9 mouse cellular contexts compared by ENCODE assay signal in the genomic region with DNA sequence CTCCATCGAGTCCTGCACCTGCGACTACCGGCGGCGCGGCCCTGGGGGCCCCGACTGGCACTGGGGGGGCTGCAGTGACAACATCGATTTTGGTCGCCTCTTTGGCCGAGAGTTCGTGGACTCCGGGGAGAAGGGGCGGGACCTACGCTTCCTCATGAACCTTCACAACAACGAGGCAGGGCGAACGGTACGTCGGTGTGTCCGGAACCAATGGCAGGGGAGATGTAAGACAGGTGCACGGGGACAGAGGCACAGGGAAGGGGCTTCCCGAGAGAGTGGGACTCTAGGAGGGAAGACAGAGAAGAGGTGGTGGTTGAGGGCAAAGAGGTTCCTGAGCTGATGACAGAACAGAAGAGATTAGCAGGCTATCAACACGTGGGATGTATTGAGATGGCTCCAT. TPM values are rescaled to one million over a fixed set of nuclear protein-coding genes. Genes with fewer than 3 reads are reported as not detected.
DNase-seq lines count a peak whose midpoint lies in the region; ATAC-seq and TF ChIP-seq lines count a peak whose summit lies in the region.
"Had no signal": no experiment of that assay in that cellular context is flagged by ENCODE, and none has a peak within 500 bp of the region (broad histone marks: within the 10 kb centered on the region; RNA-seq: fewer than 3 reads in every experiment).

No protein-coding gene starts in this region.

- peak overlapping the region; percentile 0; the same call in 1 of the 2 replicates for H3K4me3 ChIP-seq in kidney, embryonic 15.5 days (replicated peaks)
- H3K4me3 ChIP-seq in kidney, adult 2 months (ENCODE audit: insufficient read depth, low read depth, low read length): no peak overlapping the region
- H3K4me3 ChIP-seq in brown adipose tissue, adult 24 weeks (ENCODE audit: insufficient read depth, low read depth, low read length): 0 out of 2 replicates have a peak overlapping the region, but pooled peaks have one; percentile 7
- H3K4me3 ChIP-seq in hindbrain, embryonic 12.5 days: peak overlapping the region; percentile 9; the same call in 1 of the 2 replicates

- no peaks in the 10 kb centered on the region for H3K36me3 ChIP-seq in kidney, embryonic 15.5 days
- H3K36me3 ChIP-seq in kidney, adult 2 months (ENCODE audit: control insufficient read depth, insufficient read depth, low read length): no peaks in the 10 kb centered on the region
- no peaks in the 10 kb centered on the region for H3K36me3 ChIP-seq in hindbrain, embryonic 12.5 days

- no peak for ATAC-seq in kidney, embryonic 15.5 days (replicated peaks; ENCODE audit: low FRiP score)
- no peak for ATAC-seq in hindbrain, embryonic 12.5 days (ENCODE audit: low FRiP score)

- H3K9me3 ChIP-seq in kidney, embryonic 15.5 days (replicated peaks): no peaks in the 10 kb centered on the region
- no peaks in the 10 kb centered on the region for H3K9me3 ChIP-seq in hindbrain, embryonic 12.5 days (replicated peaks)

- H3K4me2 ChIP-seq in kidney, embryonic 15.5 days: peak overlapping the region; percentile 48; the same call in 1 of the 2 replicates
- H3K4me2 ChIP-seq in hindbrain, embryonic 12.5 days (replicated peaks): 0 out of 2 replicates have a peak overlapping the region, but pooled peaks have one; percentile 11

- TF ChIP-seq CTCF in kidney, adult 2 months (conservative IDR thresholded peaks at IDR 0.05; ENCODE audit: insufficient read depth, insufficient read length, low read depth, low read length): no peak

- peaks cover 45% of the 10 kb centered on the region for H3K4me1 ChIP-seq in kidney, embryonic 15.5 days
- 0 out of 2 replicates have a peak, but pooled peaks cover 3% of the 10 kb centered on the region for H3K4me1 ChIP-seq in kidney, adult 2 months (ENCODE audit: control insufficient read depth, insufficient read depth, low read length)
- peaks cover 7% of the 10 kb centered on the region for H3K4me1 ChIP-seq in brown adipose tissue, adult 24 weeks (ENCODE audit: control insufficient read depth, insufficient read depth, insufficient read length, low read length)
- H3K4me1 ChIP-seq in hindbrain, embryonic 12.5 days: peaks cover 41% of the 10 kb centered on the region

- H3K27ac ChIP-seq in kidney, embryonic 15.5 days: no peak overlapping the region
- H3K27ac ChIP-seq in kidney, adult 2 months (ENCODE audit: insufficient read depth, low read depth, low read length): no peak overlapping the region
- H3K27ac ChIP-seq in brown adipose tissue, adult 24 weeks (replicated peaks; ENCODE audit: low read depth, low read length): no peak overlapping the region
- no peak overlapping the region for H3K27ac ChIP-seq in hindbrain, embryonic 12.5 days

- DNase-seq in kidney, adult 2 months: no peak
- DNase-seq in neural tube, embryonic 10.5 days (ENCODE audit: extremely low spot score, low spot score): peak; percentile 50
- DNase-seq in spleen, adult 12 weeks (ENCODE audit: low spot score): no peak
- DNase-seq in cerebellum, adult 18-20 months: no peak
- DNase-seq: thymus, adult 18-20 months had no signal

- no peak for TF ChIP-seq POLR2A in kidney, adult 2 months (IDR thresholded peaks at IDR 0.05; ENCODE audit: low read depth, low read length)

- H3K27me3 ChIP-seq in kidney, embryonic 15.5 days: peaks cover 100% of the 10 kb centered on the region
- peaks cover 12% of the 10 kb centered on the region for H3K27me3 ChIP-seq in kidney, adult 2 months (replicated peaks; ENCODE audit: control insufficient read depth, insufficient read depth, low read length)
- H3K27me3 ChIP-seq in hindbrain, embryonic 12.5 days: peaks cover 100% of the 10 kb centered on the region

- WGBS in kidney, embryonic 15.5 days: 1% methylated on average over 23 of the region's 23 CpGs
- 2% methylated on average over 23 of the region's 23 CpGs for WGBS in kidney, adult 2 months
- 2% methylated on average over 23 of the region's 23 CpGs for WGBS in hindbrain, embryonic 12.5 days

- no peak overlapping the region for H3K9ac ChIP-seq in kidney, embryonic 15.5 days
- H3K9ac ChIP-seq in hindbrain, embryonic 12.5 days: no peak overlapping the region

RNA-seq across cellular contexts. Expression of a gene that starts 2.1 kb away (rescaled TPM):
- 0.06 TPM in 1 of 2 replicates, not detected in the other for polyA plus RNA-seq in kidney, embryonic 15.5 days (2015; fragmentation: Nextera tagmentation; extraction: Ambion mirVana)
- 0.04 TPM in 1 of 2 replicates, not detected in the other for polyA plus RNA-seq in kidney, adult 2 months (2012; rRNA removed)
- not detected in 2 replicates for polyA plus RNA-seq in brown adipose tissue, adult 24 weeks (2012; ENCODE audit: insufficient read depth, insufficient read length, missing spikeins)
- 8.4 and 8.6 TPM in 2 replicates for polyA plus RNA-seq in hindbrain, embryonic 12.5 days (2016; fragmentation: Nextera tagmentation; extraction: Ambion mirVana)
- polyA plus RNA-seq: lung, embryonic 16.5 days had no signal

RNA-seq across cellular contexts. Expression of a gene that starts 13.8 kb away (rescaled TPM):
- 0.12 and 0.31 TPM in 2 replicates for polyA plus RNA-seq in kidney, embryonic 15.5 days (2015; fragmentation: Nextera tagmentation; extraction: Ambion mirVana)
- polyA plus RNA-seq in kidney, adult 2 months (2012; rRNA removed): 0.22 and 0.25 TPM in 2 replicates
- 0.83 and 0.95 TPM in 2 replicates for polyA plus RNA-seq in brown adipose tissue, adult 24 weeks (2012; ENCODE audit: insufficient read depth, insufficient read length, missing spikeins)
- polyA plus RNA-seq in hindbrain, embryonic 12.5 days (2016; fragmentation: Nextera tagmentation; extraction: Ambion mirVana): 0.59 and 0.91 TPM in 2 replicates

RNA-seq across cellular contexts. Expression of a gene that starts 17.5 kb away (rescaled TPM):
- polyA plus RNA-seq in kidney, embryonic 15.5 days (2015; fragmentation: Nextera tagmentation; extraction: Ambion mirVana): 2.9 and 3.2 TPM in 2 replicates
- polyA plus RNA-seq in kidney, adult 2 months (2012; rRNA removed): 12.1 and 12.3 TPM in 2 replicates
- not detected in 2 replicates for polyA plus RNA-seq in brown adipose tissue, adult 24 weeks (2012; ENCODE audit: insufficient read depth, insufficient read length, missing spikeins)
- 0.56 and 0.65 TPM in 2 replicates for polyA plus RNA-seq in hindbrain, embryonic 12.5 days (2016; fragmentation: Nextera tagmentation; extraction: Ambion mirVana)
- polyA plus RNA-seq: lung, embryonic 16.5 days had no signal

RNA-seq across cellular contexts. Expression of a gene that starts 28.8 kb away (rescaled TPM):
- 51.9 and 55.6 TPM in 2 replicates for polyA plus RNA-seq in kidney, embryonic 15.5 days (2015; fragmentation: Nextera tagmentation; extraction: Ambion mirVana)
- 114 and 143 TPM in 2 replicates for polyA plus RNA-seq in kidney, adult 2 months (2012; rRNA removed)
- 25.8 and 32.2 TPM in 2 replicates for polyA plus RNA-seq in brown adipose tissue, adult 24 weeks (2012; ENCODE audit: insufficient read depth, insufficient read length, missing spikeins)
- 65.1 and 65.2 TPM in 2 replicates for polyA plus RNA-seq in hindbrain, embryonic 12.5 days (2016; fragmentation: Nextera tagmentation; extraction: Ambion mirVana)

RNA-seq across cellular contexts. Expression of a gene that starts 39.5 kb away (rescaled TPM):
- 98.5 and 100 TPM in 2 replicates for polyA plus RNA-seq in kidney, embryonic 15.5 days (2015; fragmentation: Nextera tagmentation; extraction: Ambion mirVana)
- polyA plus RNA-seq in kidney, adult 2 months (2012; rRNA removed): 68.9 and 72.7 TPM in 2 replicates
- polyA plus RNA-seq in brown adipose tissue, adult 24 weeks (2012; ENCODE audit: insufficient read depth, insufficient read length, missing spikeins): 65.2 and 99.5 TPM in 2 replicates
- polyA plus RNA-seq in hindbrain, embryonic 12.5 days (2016; fragmentation: Nextera tagmentation; extraction: Ambion mirVana): 71.0 and 78.9 TPM in 2 replicates
